8 mouse cellular contexts compared by ENCODE assay signal in the genomic region with DNA sequence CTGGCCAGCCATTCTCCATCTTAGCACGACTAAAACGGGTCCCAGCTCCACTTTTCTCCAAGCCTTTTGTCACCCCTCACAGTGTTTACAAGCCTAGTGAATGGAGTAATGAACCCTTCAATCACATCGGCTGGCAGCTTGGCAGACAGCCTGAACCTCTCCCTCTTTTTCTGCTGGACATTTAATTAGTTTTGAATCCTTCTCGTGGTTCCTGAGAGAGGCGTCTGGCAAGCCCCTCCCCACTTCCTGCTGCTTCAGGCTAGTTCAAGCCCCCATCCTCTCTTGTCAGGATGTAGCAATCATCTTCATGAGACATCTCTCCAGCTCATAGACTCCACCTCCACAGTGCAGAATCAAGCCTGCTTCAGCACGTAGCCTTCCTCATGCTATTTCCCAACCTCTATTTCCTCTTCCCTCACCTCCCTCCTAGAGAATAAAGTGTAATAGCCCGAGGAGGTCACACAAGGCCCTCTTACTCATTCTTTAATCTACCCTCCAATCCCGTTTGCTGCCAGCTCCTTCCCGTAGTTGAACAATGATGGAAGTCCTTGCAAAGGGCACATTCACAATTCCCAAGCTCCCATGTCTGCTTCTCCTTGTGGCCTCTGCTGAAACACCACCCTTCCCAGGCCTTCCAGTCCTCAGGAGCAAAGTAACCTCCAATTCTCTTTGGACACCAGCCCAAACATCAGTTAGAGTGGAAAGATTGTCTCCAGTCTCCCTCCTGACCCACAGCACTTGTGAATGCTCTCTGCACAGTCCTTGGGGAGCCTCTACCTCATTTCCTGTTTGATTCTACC. TPM values are rescaled to one million over a fixed set of nuclear protein-coding genes. Genes with fewer than 3 reads are reported as not detected.
DNase-seq lines count a peak whose midpoint lies in the region; ATAC-seq lines count a peak whose summit lies in the region.

No protein-coding gene starts in this region.

- DNase-seq in left cerebral cortex, adult 11 months (ENCODE audit: low spot score) = peak; percentile 5
- no peak for DNase-seq in left cerebral cortex, adult 18-20 months (ENCODE audit: low spot score in 2 of 2)
- peak; percentile 20 for DNase-seq in kidney, adult 9 months
- DNase-seq in lung, postnatal 36 days = peak; percentile 40
- no peak for DNase-seq in thymus, adult 18-20 months
- no peak for DNase-seq in c-Kit-positive CD71-positive TER-119-positive erythroid progenitor cells, embryonic 14.5 days (ENCODE audit: low spot score)
- no peak for DNase-seq in cerebellum, adult 9-11 months

- 5% methylated on average over 9 of the region's 9 CpGs for WGBS in forebrain, embryonic 13.5 days

- peaks cover 7% of the 10 kb centered on the region for H3K36me3 ChIP-seq in forebrain, embryonic 13.5 days (ENCODE audit: poor library complexity, severe bottlenecking)

- H3K4me2 ChIP-seq in forebrain, embryonic 13.5 days = peak overlapping the region; percentile 27

- H3K4me3 ChIP-seq in forebrain, embryonic 13.5 days = no peak overlapping the region

- peak; percentile 96 for ATAC-seq in forebrain, embryonic 13.5 days

- H3K27me3 ChIP-seq in forebrain, embryonic 13.5 days = no peaks in the 10 kb centered on the region

- no peak overlapping the region for H3K9ac ChIP-seq in forebrain, embryonic 13.5 days

- H3K4me1 ChIP-seq in forebrain, embryonic 13.5 days = peaks cover 25% of the 10 kb centered on the region

- H3K27ac ChIP-seq in forebrain, embryonic 13.5 days = peak overlapping the region; percentile 81

- H3K9me3 ChIP-seq in forebrain, embryonic 13.5 days (replicated peaks) = no peaks in the 10 kb centered on the region

RNA-seq across cellular contexts. Expression of gene Tspan12, which starts 12.1 kb away (rescaled TPM):
- total RNA-seq in left cerebral cortex, adult 18-20 months (2021) = 10 to 100 TPM; 21.1 to 22.0 TPM
- 64.1 and 67.3 TPM in 2 replicates for polyA plus RNA-seq in forebrain, embryonic 13.5 days (2015; fragmentation: Nextera tagmentation; extraction: Ambion mirVana)

Comparison
In these comparisons a context has a peak if more than half of its experiments do, and no peak if none do; other contexts are left out.
1. DNase-seq: peak in left cerebral cortex, adult 11 months (single experiment), kidney, adult 9 months (single experiment) and lung, postnatal 36 days (single experiment); none in left cerebral cortex, adult 18-20 months (0 of 2), thymus, adult 18-20 months (0 of 2), c-Kit-positive CD71-positive TER-119-positive erythroid progenitor cells, embryonic 14.5 days (single experiment) and cerebellum, adult 9-11 months (single experiment).